Mouse (Mus musculus) megakaryocyte, embryonic 14.5 days (primary cell): Measurements from ENCODE around the gene Peli2. TPM values are rescaled to one million over a fixed set of nuclear protein-coding genes. Genes with fewer than 3 reads are reported as not detected.

Experiments
- H3K27me3 ChIP-seq: replicated peaks from 2 replicates; pipeline ENCODE3; 2012; ENCODE audit warnings: inconsistent platforms
- H3K36me3 ChIP-seq: replicated peaks from 2 replicates; pipeline ENCODE3; 2012; ENCODE audit warnings: low read length, inconsistent platforms, mixed read lengths
- H3K4me1 ChIP-seq: 2 replicates; pipeline ENCODE4 v1.6.1; 2012; ENCODE audit warnings: inconsistent platforms
- H3K4me3 ChIP-seq: replicated peaks from 2 replicates; pipeline ENCODE3; 2012; ENCODE audit warnings: moderate library complexity, mild to moderate bottlenecking, inconsistent platforms
- H3K9me3 ChIP-seq: 2 replicates; pipeline ENCODE4 v1.6.1; 2012; ENCODE audit warnings: inconsistent platforms
- FLI1 ChIP-seq: IDR thresholded peaks from 2 replicates; pipeline ENCODE4 v1.6.1; 2012; ENCODE audit warnings: low read length, inconsistent platforms, mixed read lengths
- GATA1 ChIP-seq: IDR thresholded peaks from 3 replicates; pipeline ENCODE4 v1.6.1; 2012; ENCODE audit warnings: mixed read lengths, low read length, inconsistent platforms, borderline replicate concordance
- polyA plus RNA-seq: library from polyadenylated mRNA; stranded (reverse); fragments of >175 nt; gene quantifications from 2 replicates; pipeline ENCODE4 v1.2.3, GENCODE M21; 2012; ENCODE audit warnings: low replicate concordance; ENCODE audit not compliant: insufficient read depth

The Peli2 gene
- polyA plus RNA-seq, 1 experiment, result 2.8 TPM

DNA sequence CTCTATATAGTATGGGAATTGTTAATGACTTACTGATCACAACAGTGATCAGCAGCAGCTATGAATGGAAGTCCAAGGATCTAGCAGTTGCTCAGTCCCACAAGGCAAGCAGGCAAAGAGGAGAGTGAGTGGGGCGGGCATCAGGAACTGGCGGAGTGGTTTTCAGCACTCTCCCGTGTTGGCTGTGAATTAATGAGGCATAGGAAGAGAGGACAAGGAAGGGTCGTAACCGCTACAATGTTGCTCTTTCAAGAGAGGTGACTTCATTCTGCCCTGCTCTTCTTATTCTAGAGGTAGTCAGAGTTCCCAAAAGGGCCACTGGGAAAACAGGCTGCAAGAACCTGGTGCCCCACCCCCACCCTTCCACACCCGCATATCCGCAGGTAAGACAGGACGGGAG is 90.9 kb downstream of the Peli2 start:
- TF ChIP-seq GATA1 (no peak), FLI1 (no peak)
- Histone ChIP-seq H3K4me1 (no peaks in the 10 kb centered on the region), H3K4me3 (no peak overlapping the region), H3K9me3 (no peaks in the 10 kb centered on the region; the same call in 1 of the 2 replicates), H3K36me3 (no peaks in the 10 kb centered on the region), H3K27me3 (no peaks in the 10 kb centered on the region)

DNA sequence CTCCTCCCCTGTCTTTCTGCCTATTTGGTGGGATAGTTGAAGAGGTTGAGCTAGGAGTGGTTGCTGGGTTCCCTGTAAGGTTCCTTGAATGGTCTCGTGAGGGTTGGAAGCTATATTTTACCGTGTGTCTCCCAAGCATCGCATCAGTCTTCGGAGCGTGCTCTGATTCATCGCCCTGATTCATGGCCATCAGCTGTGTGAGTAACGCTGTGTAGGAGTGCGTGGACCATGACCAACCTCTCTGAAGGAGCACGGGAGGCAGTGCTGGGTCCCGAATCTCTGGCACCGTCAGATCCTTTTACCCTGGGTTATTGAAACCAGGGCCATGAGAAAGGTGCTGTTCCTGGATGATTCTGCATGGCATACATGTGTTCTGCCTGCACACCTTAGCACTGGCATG is 92.2 kb downstream of the Peli2 start:
- no peaks in the 10 kb centered on the region for H3K36me3 ChIP-seq

DNA sequence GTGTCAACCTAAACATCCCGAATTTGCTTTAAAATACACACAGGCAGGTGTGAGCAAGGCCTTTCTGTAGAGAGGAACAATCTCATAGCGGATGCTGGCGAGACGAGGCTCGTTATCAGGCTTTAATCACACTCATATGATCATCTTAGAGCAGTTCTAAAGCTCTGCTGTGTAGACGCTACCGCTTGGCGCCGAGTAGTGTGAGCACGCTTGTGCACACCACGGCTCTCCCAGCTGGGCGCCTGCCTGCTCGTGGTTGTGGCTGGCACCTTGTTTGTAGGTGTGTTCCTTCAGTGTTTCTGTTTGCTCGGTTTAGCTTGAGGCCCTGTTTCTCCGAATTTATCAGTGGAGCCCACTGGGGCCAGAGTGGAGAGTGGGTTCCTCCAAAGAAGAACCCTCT is 93.0 kb downstream of the Peli2 start:
- Histone ChIP-seq H3K4me3 (no peak overlapping the region), H3K27me3 (no peaks in the 10 kb centered on the region), H3K4me1 (no peaks in the 10 kb centered on the region)

More for the DNA sequence above, 92.2 kb downstream of the Peli2 start:
- Histone ChIP-seq H3K9me3 (no peaks in the 10 kb centered on the region; the same call in 1 of the 2 replicates), H3K4me3 (no peak overlapping the region), H3K4me1 (no peaks in the 10 kb centered on the region), H3K27me3 (no peaks in the 10 kb centered on the region)
- no peak for TF ChIP-seq GATA1
- no peak for TF ChIP-seq FLI1

DNA sequence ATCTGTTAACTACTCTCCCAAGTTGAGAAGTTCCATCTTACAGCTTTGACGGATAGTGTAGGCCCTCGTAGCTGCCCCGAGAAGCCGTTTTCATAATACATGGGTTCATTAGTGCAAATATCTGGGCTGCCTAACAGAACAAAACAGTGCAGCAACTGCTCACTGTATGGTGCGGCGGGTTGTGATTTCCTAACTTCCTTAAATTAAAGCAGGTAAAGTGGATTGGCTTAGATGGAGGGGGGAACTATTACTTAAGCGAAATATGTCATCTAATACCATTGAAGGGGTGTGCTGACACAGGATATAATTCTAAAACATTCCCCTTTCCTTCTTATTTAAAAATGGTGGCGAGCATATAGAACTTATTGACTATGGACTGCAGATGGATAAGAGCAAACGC is 101.4 kb downstream of the Peli2 start:
- TF ChIP-seq GATA1 (no peak), FLI1 (no peak)
- Histone ChIP-seq H3K4me1 (no peaks in the 10 kb centered on the region), H3K9me3 (peaks cover 8% of the 10 kb centered on the region; the same call in 1 of the 2 replicates), H3K36me3 (no peaks in the 10 kb centered on the region), H3K4me3 (no peak overlapping the region), H3K27me3 (no peaks in the 10 kb centered on the region)

More for the DNA sequence above, 93.0 kb downstream of the Peli2 start:
- TF ChIP-seq GATA1 (no peak), FLI1 (no peak)
- no peaks in the 10 kb centered on the region; the same call in 1 of the 2 replicates for H3K9me3 ChIP-seq
- H3K36me3 ChIP-seq, result no peaks in the 10 kb centered on the region

DNA sequence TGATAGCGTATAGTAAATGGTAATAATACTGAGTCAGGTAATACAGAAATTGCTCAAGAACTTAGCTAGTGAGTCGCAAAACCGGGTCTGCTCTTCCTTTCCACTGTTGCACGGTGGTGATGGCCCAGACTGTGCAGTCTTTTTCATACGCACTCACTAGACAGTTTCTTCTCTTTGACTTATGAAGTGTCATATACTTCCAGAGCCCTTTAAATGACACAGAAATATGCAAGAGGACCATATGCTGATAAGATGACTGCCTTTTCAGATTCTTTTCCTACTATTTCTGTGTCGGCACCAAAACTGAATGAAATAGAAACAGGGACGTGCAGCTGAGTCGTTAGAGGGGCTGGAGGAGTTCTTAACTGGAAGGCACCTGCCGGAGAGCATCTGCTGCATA is 102.1 kb downstream of the Peli2 start:
- Histone ChIP-seq H3K4me1 (no peaks in the 10 kb centered on the region), H3K9me3 (peaks cover 9% of the 10 kb centered on the region; the same call in 1 of the 2 replicates), H3K4me3 (no peak overlapping the region), H3K36me3 (no peaks in the 10 kb centered on the region), H3K27me3 (no peaks in the 10 kb centered on the region)
- TF ChIP-seq GATA1 (no peak), FLI1 (no peak)

DNA sequence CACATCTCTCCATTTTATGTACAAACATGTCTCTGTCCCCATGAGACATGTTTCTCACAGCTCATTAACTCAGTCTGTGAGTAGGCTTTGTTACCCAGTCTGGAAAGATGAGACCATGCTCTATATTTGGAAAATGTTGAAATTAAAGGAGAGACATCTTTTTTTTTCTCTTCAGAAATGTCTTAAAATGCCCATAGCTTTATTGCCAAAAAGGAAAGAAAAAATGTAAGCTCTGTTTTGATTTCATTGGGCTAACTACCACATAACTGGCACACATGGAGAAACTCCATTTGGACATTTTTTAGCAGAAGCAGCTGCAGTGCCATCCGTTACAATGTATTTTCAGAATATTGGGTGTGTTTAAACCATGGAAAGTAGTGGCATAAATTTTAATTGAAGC is 103.6 kb downstream of the Peli2 start:
- TF ChIP-seq GATA1, result no peak
- no peak for TF ChIP-seq FLI1
- no peaks in the 10 kb centered on the region for H3K4me1 ChIP-seq
- H3K36me3 ChIP-seq, result no peaks in the 10 kb centered on the region
- H3K4me3 ChIP-seq, result no peak overlapping the region
- no peaks in the 10 kb centered on the region for H3K27me3 ChIP-seq
- peaks cover 11% of the 10 kb centered on the region; the same call in 1 of the 2 replicates for H3K9me3 ChIP-seq

DNA sequence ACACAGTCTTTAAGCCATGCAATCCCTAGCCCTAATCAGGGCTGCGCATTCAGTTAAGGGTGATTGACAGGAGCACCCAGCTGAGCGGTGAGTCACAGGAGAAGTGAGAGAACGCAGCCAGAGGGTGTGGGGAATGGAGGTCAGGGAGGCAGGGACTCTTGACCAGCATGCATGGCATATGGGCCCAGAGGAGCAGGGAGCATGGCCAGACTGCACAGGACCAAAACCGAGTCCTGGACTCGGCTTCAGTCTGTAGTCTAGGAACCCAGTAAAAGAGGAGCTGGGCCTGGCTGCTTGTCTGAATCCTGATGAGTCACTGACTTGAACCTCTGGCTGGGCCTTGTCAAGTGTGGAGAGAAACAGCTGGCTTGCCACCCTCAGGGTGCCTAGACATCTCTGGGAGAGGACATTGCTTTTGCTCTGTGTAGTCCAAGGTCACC is 104.3 kb downstream of the Peli2 start:
- Histone ChIP-seq H3K4me1 (no peaks in the 10 kb centered on the region), H3K36me3 (no peaks in the 10 kb centered on the region), H3K4me3 (no peak overlapping the region), H3K9me3 (peaks cover 14% of the 10 kb centered on the region; the same call in 1 of the 2 replicates), H3K27me3 (no peaks in the 10 kb centered on the region)
- TF ChIP-seq GATA1 (no peak), FLI1 (no peak)

DNA sequence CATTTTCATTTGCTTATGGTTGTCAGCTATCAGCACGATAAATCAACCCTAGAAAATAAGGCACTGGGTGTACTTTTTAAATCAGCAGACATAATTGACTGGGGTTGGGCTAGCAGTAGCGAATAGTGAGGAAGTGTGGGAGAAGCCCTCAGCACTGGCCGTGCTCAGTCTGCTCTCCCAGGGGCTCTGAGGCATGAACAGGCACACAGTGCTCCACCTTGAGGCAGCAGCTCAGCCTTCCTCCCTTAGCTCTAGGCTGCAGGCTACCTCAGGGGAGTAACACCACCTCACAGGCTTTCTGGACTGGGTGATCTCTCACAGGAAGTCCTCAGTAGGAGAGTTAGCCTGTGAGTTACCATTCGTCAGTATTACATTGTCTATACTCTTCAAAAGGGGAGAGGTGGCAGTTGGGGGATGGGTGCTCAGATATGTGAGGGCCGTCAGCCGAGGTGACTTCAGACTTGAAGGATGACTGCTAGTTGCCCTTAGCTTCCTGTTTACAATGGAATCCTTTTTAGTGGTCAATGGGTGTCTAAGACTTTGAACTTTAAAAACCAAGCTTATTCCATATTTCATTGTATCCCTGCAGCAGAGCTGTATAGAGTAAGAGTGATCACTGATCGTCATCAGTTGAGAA is 105.3 kb downstream of the Peli2 start:
- Histone ChIP-seq H3K27me3 (no peaks in the 10 kb centered on the region), H3K4me1 (no peaks in the 10 kb centered on the region), H3K36me3 (no peaks in the 10 kb centered on the region), H3K9me3 (peaks cover 20% of the 10 kb centered on the region), H3K4me3 (no peak overlapping the region)
- no peak for TF ChIP-seq FLI1
- no peak for TF ChIP-seq GATA1

DNA sequence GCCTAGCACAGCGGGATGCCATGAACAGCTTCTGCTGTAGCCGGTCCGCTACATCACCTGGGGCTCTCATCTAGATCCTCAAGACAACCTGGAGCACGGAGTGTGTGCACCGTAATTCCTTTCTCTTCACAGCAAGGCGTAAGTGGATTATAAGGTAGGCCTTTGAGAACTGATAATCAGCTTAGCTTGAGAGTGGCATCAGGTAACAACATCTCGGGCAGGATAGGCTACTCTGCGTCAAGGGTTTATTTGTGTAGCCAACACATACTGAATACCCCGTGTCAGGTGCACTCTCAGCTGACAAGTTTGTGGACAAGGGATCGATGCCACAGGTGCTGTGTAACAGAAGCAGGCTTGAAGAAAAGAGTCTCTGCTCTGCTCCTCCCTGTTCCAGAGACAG is 106.1 kb downstream of the Peli2 start:
- H3K9me3 ChIP-seq, result peaks cover 20% of the 10 kb centered on the region
- no peaks in the 10 kb centered on the region for H3K4me1 ChIP-seq
- no peak for TF ChIP-seq GATA1
- no peak for TF ChIP-seq FLI1

DNA sequence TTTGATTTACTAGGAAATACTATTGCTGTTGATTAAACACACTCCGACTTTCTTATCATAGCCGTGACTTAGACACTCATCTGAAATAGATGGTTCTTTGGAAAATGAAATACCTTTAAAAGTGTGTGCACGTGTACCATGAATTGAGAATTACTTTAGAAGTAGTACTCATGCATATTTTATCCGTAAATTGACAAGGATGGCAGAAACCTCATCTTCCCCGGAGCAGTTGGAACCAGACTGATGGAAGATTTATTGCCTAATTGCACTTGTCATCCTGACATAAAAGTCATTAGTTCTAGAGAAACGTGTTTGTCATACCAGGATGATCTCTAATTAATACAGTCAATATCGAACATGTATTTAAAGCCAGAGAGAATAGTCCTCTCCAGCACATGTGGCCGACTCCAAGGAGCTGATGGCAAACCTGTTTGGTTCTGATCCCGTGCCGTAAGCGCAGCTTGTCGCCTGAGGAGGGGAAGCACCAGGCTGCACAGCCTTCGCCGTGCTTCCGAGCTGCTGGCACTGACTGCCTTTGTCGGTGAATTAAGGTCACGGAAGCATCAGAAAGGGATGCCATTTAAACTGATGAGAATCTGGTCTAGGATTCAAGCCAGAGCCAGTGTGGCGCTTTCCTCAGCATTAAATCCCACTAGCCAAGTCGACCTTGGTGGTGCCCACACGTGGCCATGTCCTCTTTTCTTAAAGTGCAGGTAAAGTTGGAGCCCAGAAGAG is 114.3 kb downstream of the Peli2 start:
- H3K27me3 ChIP-seq, result no peaks in the 10 kb centered on the region
- TF ChIP-seq FLI1 (no peak), GATA1 (no peak)
- H3K9me3 ChIP-seq, result peaks cover 6% of the 10 kb centered on the region
- no peak overlapping the region for H3K4me3 ChIP-seq
- H3K4me1 ChIP-seq, result no peaks in the 10 kb centered on the region
- H3K36me3 ChIP-seq, result no peaks in the 10 kb centered on the region

More for the DNA sequence above, 106.1 kb downstream of the Peli2 start:
- Histone ChIP-seq H3K36me3 (no peaks in the 10 kb centered on the region), H3K27me3 (no peaks in the 10 kb centered on the region), H3K4me3 (no peak overlapping the region)
